Comparison of ENCODE assay signal across 8 mouse cellular contexts in the genomic region with DNA sequence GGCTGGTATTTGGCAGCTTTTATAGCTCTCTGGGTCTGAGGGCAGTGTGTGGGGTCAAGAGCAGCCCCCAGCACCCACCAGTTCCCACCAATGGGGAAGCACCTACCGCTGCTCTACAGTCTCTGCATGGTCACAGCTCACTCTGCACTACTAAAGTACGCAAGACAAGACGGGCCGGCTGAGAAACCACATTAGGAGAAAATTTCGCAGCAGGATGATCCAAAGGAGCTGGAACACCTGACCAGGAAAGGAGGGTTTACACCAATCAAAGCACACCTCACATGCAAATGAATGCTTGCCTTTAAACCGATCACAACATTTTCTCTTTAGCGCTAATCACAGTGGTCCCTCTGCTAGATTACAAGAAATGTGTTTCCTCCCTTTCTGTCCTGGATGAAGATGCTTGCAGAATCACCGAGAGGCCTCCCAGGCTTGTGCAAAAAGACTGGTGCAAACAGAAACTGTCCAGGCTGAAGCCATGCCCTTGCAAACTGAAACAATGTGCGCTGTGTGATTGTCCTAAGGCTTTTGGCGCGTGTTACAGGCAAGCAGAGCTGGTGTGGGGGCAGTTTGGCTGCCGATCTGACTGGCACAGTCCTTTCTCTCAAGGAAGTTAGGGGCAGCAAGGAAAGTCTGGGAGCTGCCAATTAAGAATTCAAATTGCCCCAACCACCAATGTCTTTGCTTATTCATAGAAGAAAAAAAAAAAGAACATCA. TPM values are rescaled to one million over a fixed set of nuclear protein-coding genes. Genes with fewer than 3 reads are reported as not detected.
A peak's percentile ranks its signal among the peaks of the same experiment; 100 is the strongest.
DNase-seq lines count a peak whose midpoint lies in the region; ATAC-seq and TF ChIP-seq lines count a peak whose summit lies in the region.

No protein-coding gene starts in this region.

- ATAC-seq in heart, embryonic 13.5 days (ENCODE audit: extremely low read depth, insufficient number of reproducible peaks, low FRiP score, low TSS enrichment) = no peak
- no peak for ATAC-seq in forebrain, embryonic 11.5 days (replicated peaks; ENCODE audit: low FRiP score)
- no peak for ATAC-seq in liver, embryonic 12.5 days
- ATAC-seq in stomach, postnatal 0 days (ENCODE audit: low FRiP score, low TSS enrichment) = no peak

- 16% methylated on average over 12 of the region's 12 CpGs for WGBS in heart, embryonic 13.5 days
- WGBS in forebrain, embryonic 11.5 days = 9% methylated on average over 12 of the region's 12 CpGs
- WGBS in liver, embryonic 12.5 days (ENCODE audit: insufficient replicate concordance) = 23% methylated on average over 12 of the region's 12 CpGs
- WGBS in stomach, postnatal 0 days = 35% methylated on average over 12 of the region's 12 CpGs

- no peaks in the 10 kb centered on the region for H3K36me3 ChIP-seq in heart, embryonic 13.5 days
- no peaks in the 10 kb centered on the region for H3K36me3 ChIP-seq in ES-E14 (ENCODE audit: control insufficient read depth, insufficient read depth, low read length, poor library complexity, severe bottlenecking)
- no peaks in the 10 kb centered on the region for H3K36me3 ChIP-seq in forebrain, embryonic 11.5 days (ENCODE audit: control insufficient read depth, insufficient read depth, low read length)
- H3K36me3 ChIP-seq in liver, embryonic 12.5 days = no peaks in the 10 kb centered on the region
- H3K36me3 ChIP-seq in stomach, postnatal 0 days (ENCODE audit: control insufficient read depth, insufficient read depth, low read length) = no peaks in the 10 kb centered on the region

- H3K9me3 ChIP-seq in heart, embryonic 13.5 days = no peaks in the 10 kb centered on the region
- no peaks in the 10 kb centered on the region for H3K9me3 ChIP-seq in ES-E14 (ENCODE audit: control insufficient read depth, insufficient read depth, low read depth, low read length)
- H3K9me3 ChIP-seq in forebrain, embryonic 11.5 days (ENCODE audit: control insufficient read depth, low read length) = no peaks in the 10 kb centered on the region
- no peaks in the 10 kb centered on the region for H3K9me3 ChIP-seq in liver, embryonic 12.5 days (replicated peaks)
- H3K9me3 ChIP-seq in stomach, postnatal 0 days (ENCODE audit: control insufficient read depth, low read length) = no peaks in the 10 kb centered on the region

- no peak for TF ChIP-seq EP300 in stomach, postnatal 0 days (optimal IDR thresholded peaks at IDR 0.05)

- no peak overlapping the region for H3K27ac ChIP-seq in heart, embryonic 13.5 days (replicated peaks)
- H3K27ac ChIP-seq in ES-E14 (ENCODE audit: insufficient read depth, low read depth, low read length, poor library complexity, severe bottlenecking) = peak overlapping the region; percentile 32; the same call in 1 of the 2 replicates
- no peak overlapping the region for H3K27ac ChIP-seq in forebrain, embryonic 11.5 days (ENCODE audit: low read depth, low read length)
- H3K27ac ChIP-seq in liver, embryonic 12.5 days = no peak overlapping the region
- H3K27ac ChIP-seq in stomach, postnatal 0 days (replicated peaks) = no peak overlapping the region

- H3K4me2 ChIP-seq in heart, embryonic 13.5 days = peak overlapping the region; percentile 65
- H3K4me2 ChIP-seq in forebrain, embryonic 11.5 days (ENCODE audit: low read depth, low read length, severe bottlenecking) = peak overlapping the region; percentile 47
- H3K4me2 ChIP-seq in liver, embryonic 12.5 days = peak overlapping the region; percentile 43
- H3K4me2 ChIP-seq in stomach, postnatal 0 days (replicated peaks; ENCODE audit: low read depth) = peak overlapping the region; percentile 34; the same call in 1 of the 2 replicates

- TF ChIP-seq CTCF in stomach, postnatal 0 days (IDR thresholded peaks at IDR 0.05; ENCODE audit: low read depth) = no peak

- peaks cover 49% of the 10 kb centered on the region for H3K27me3 ChIP-seq in heart, embryonic 13.5 days (replicated peaks)
- H3K27me3 ChIP-seq in forebrain, embryonic 11.5 days (ENCODE audit: control insufficient read depth, insufficient read depth, low read length) = peaks cover 14% of the 10 kb centered on the region; the same call in 1 of the 2 replicates
- H3K27me3 ChIP-seq in liver, embryonic 12.5 days (replicated peaks) = peaks cover 10% of the 10 kb centered on the region; the same call in 1 of the 2 replicates
- no peaks in the 10 kb centered on the region; the same call in 1 of the 2 replicates for H3K27me3 ChIP-seq in stomach, postnatal 0 days (ENCODE audit: control insufficient read depth, insufficient read depth, low read length)

- H3K4me1 ChIP-seq in heart, embryonic 13.5 days = peaks cover 27% of the 10 kb centered on the region
- H3K4me1 ChIP-seq in ES-E14 (ENCODE audit: control insufficient read depth in 2 of 2, insufficient read depth in 2 of 2, low read length in 2 of 2, poor library complexity in 1 of 2) = peaks cover 4 to 17% of the 10 kb centered on the region in 2 experiments
- H3K4me1 ChIP-seq in forebrain, embryonic 11.5 days (replicated peaks; ENCODE audit: control insufficient read depth, insufficient read depth, low read length) = peaks cover 5% of the 10 kb centered on the region
- peaks cover 55% of the 10 kb centered on the region for H3K4me1 ChIP-seq in liver, embryonic 12.5 days
- H3K4me1 ChIP-seq in stomach, postnatal 0 days (replicated peaks; ENCODE audit: control insufficient read depth, insufficient read depth) = no peaks in the 10 kb centered on the region

- H3K4me3 ChIP-seq in heart, embryonic 13.5 days = peak overlapping the region; percentile 45
- H3K4me3 ChIP-seq in ES-E14 (ENCODE audit: insufficient read depth in 1 of 2, low read depth in 1 of 2, low read length in 2 of 2, poor library complexity in 1 of 2, severe bottlenecking in 1 of 2) = peak overlapping the region; percentile 12 to 66
- peak overlapping the region; percentile 11; the same call in 1 of the 2 replicates for H3K4me3 ChIP-seq in forebrain, embryonic 11.5 days (ENCODE audit: low read depth, low read length)
- peak overlapping the region; percentile 27 for H3K4me3 ChIP-seq in liver, embryonic 12.5 days
- no peak overlapping the region for H3K4me3 ChIP-seq in stomach, postnatal 0 days (ENCODE audit: low read depth, low read length)

- in situ Hi-C loops in ES-E14 (cut with MboI; ENCODE audit: low sequenced_read_pairs in 2 of 2, unreplicated experiment in 2 of 2) = no loop called here

- DNase-seq in heart, postnatal 4 days = no peak
- DNase-seq in ES-E14 (ENCODE audit: low read depth, low spot score) = no peak
- DNase-seq in forebrain, embryonic 11.5 days (ENCODE audit: low spot score) = peak; percentile 55
- DNase-seq in stomach, postnatal 0 days (ENCODE audit: low spot score) = peak; percentile 24
- DNase-seq in kidney, postnatal 36 days = no peak
- no peak for DNase-seq in thymus, postnatal 4 days

- peak overlapping the region; percentile 69 for H3K9ac ChIP-seq in heart, embryonic 13.5 days
- H3K9ac ChIP-seq in ES-E14 (ENCODE audit: insufficient read depth, low read depth, low read length, poor library complexity, severe bottlenecking) = peak overlapping the region; percentile 15; the same call in 1 of the 2 replicates
- peak overlapping the region; percentile 16; the same call in 1 of the 2 replicates for H3K9ac ChIP-seq in forebrain, embryonic 11.5 days (ENCODE audit: low read length)
- no peak overlapping the region for H3K9ac ChIP-seq in liver, embryonic 12.5 days
- no peak overlapping the region for H3K9ac ChIP-seq in stomach, postnatal 0 days (ENCODE audit: low read length)

TF ChIP-seq in ES-E14, 5 proteins besides CTCF, POLR2A, EP300 and RAD21:
- TF ChIP-seq ZC3H11A (IDR thresholded peaks at IDR 0.05; ENCODE audit: borderline replicate concordance, low read depth, low read length) (no peak), HCFC1 (IDR thresholded peaks at IDR 0.05; ENCODE audit: borderline replicate concordance, insufficient read depth, low read length) (no peak), MAFK (IDR thresholded peaks at IDR 0.05; ENCODE audit: insufficient read depth, low read depth, low read length) (no peak), ZNF384 (IDR thresholded peaks at IDR 0.05; ENCODE audit: low read depth, low read length) (no peak)
TF ChIP-seq in ES-E14: peak in this region for 0.

RNA-seq across cellular contexts. Expression of gene Zfp213, which starts 21.9 kb away (rescaled TPM):
- 12.7 and 13.3 TPM in 2 replicates for polyA plus RNA-seq in heart, embryonic 13.5 days (2015; fragmentation: Nextera tagmentation; extraction: Ambion mirVana)
- 1 to 10 TPM; 5.8 to 6.3 TPM for total RNA-seq in heart, postnatal 4 days (2021)
- total RNA-seq in ES-E14 (2012; rRNA removed) = 8.4 and 8.8 TPM in 2 replicates
- polyA plus RNA-seq in forebrain, embryonic 11.5 days (2014; fragmentation: Nextera tagmentation; extraction: Ambion mirVana) = 28.1 and 29.9 TPM in 2 replicates
- polyA plus RNA-seq in liver, embryonic 12.5 days (2016; fragmentation: Nextera tagmentation; extraction: Ambion mirVana) = 8.3 and 9.1 TPM in 2 replicates
- 8.9 and 9.2 TPM in 2 replicates for polyA plus RNA-seq in stomach, postnatal 0 days (2015; fragmentation: Nextera tagmentation; extraction: Ambion mirVana)

RNA-seq across cellular contexts. Expression of gene Zfp13, which starts 57.1 kb away (rescaled TPM):
- polyA plus RNA-seq in heart, embryonic 13.5 days (2015; fragmentation: Nextera tagmentation; extraction: Ambion mirVana) = 9.2 and 9.3 TPM in 2 replicates
- total RNA-seq in heart, postnatal 4 days (2021) = 10 to 100 TPM in 1 of 2 experiments, 1 to 10 TPM in 1; 9.3 to 10.3 TPM
- total RNA-seq in ES-E14 (2012; rRNA removed) = 19.9 and 26.9 TPM in 2 replicates
- 19.2 and 20.5 TPM in 2 replicates for polyA plus RNA-seq in forebrain, embryonic 11.5 days (2014; fragmentation: Nextera tagmentation; extraction: Ambion mirVana)
- polyA plus RNA-seq in liver, embryonic 12.5 days (2016; fragmentation: Nextera tagmentation; extraction: Ambion mirVana) = 2.8 and 2.9 TPM in 2 replicates
- 4.0 and 5.7 TPM in 2 replicates for polyA plus RNA-seq in stomach, postnatal 0 days (2015; fragmentation: Nextera tagmentation; extraction: Ambion mirVana)

RNA-seq across cellular contexts. Expression of gene Zscan10, which starts 58.5 kb away (rescaled TPM):
- not detected in 2 replicates for polyA plus RNA-seq in heart, embryonic 13.5 days (2015; fragmentation: Nextera tagmentation; extraction: Ambion mirVana)
- total RNA-seq in heart, postnatal 4 days (2021) = not detected
- 62.5 and 93.1 TPM in 2 replicates for total RNA-seq in ES-E14 (2012; rRNA removed)
- 0.16 and 0.27 TPM in 2 replicates for polyA plus RNA-seq in forebrain, embryonic 11.5 days (2014; fragmentation: Nextera tagmentation; extraction: Ambion mirVana)
- not detected in 2 replicates for polyA plus RNA-seq in liver, embryonic 12.5 days (2016; fragmentation: Nextera tagmentation; extraction: Ambion mirVana)
- 0.05 TPM in 1 of 2 replicates, not detected in the other for polyA plus RNA-seq in stomach, postnatal 0 days (2015; fragmentation: Nextera tagmentation; extraction: Ambion mirVana)

Comparison
In these comparisons a context has a peak if more than half of its experiments do, and no peak if none do; other contexts are left out.
1. H3K9ac ChIP-seq: peak in heart, embryonic 13.5 days (single experiment), ES-E14 (single experiment) and forebrain, embryonic 11.5 days (single experiment); none in liver, embryonic 12.5 days (single experiment) and stomach, postnatal 0 days (single experiment).
2. DNase-seq: peak in forebrain, embryonic 11.5 days (single experiment) and stomach, postnatal 0 days (single experiment); none in heart, postnatal 4 days (single experiment), ES-E14 (single experiment), kidney, postnatal 36 days (0 of 2) and thymus, postnatal 4 days (single experiment).
3. Peak in every context shown above with its lines, with median percentiles within 50 percentile points of each other: H3K4me2 ChIP-seq.